Mouse (Mus musculus) lung, postnatal 0 days (tissue): ENCODE measurements around the gene Dtx3.

Source experiments
- CTCF ChIP-seq: IDR thresholded peaks from 2 replicates; pipeline ENCODE4 v1.5.1; 2016; ENCODE audit warnings: antibody characterized with exemption, mild to moderate bottlenecking
- EP300 ChIP-seq: IDR thresholded peaks from 2 replicates; pipeline ENCODE4 v1.6.1; 2016; ENCODE audit warnings: antibody characterized with exemption, mild to moderate bottlenecking, control low read depth

DNA sequence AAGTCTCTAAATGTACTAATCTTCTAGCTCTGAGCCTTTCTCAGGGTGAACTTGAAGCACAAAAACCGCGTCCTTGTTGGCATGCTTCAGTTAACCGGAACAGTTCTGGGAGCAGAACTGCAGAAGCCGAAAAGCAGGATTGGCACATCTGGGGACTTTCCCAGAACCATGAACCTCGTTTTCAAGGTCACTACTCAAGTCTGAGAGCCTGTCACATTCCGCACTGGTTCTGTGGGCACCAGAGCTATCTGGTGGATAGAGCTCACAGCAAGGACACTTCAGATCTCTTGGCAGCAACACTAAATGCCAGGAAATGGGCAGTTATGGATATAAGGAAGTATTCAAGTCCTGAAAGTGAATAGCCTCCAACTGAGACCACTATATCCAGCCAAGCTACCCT is 48.4 kb downstream of the Dtx3 start:
- TF ChIP-seq CTCF (no peak), EP300 (peak; percentile 28; the same call in 1 of the 2 replicates)
